Mouse (Mus musculus): ENCODE data around the gene Ppie. TPM values are rescaled to one million over a fixed set of nuclear protein-coding genes. Genes with fewer than 3 reads are reported as not detected.
"Not testable (repeated sequence)": the region's sequence is repeated elsewhere in the genome, so short reads cannot be mapped to it uniquely, and the experiment has no call there.

The Ppie gene
- total and polyA plus RNA-seq, 3 experiments: 14.4 to 23.8 (median 23.6) TPM

- Histone ChIP-seq H3K79me2 (replicated peaks; ENCODE audit: control insufficient read depth, insufficient read depth, low read length) (no peaks in the 10 kb centered on the region), H3K27ac (no peak overlapping the region), H3K4me3 (no peak overlapping the region), H3K9ac (ENCODE audit: low read depth, low read length) (no peak overlapping the region), H3K4me1 (ENCODE audit: control insufficient read depth, insufficient read depth, low read length) (no peaks in the 10 kb centered on the region), H3K36me3 (ENCODE audit: control insufficient read depth, insufficient read depth, low read length) (no peaks in the 10 kb centered on the region), H3K27me3 (ENCODE audit: control insufficient read depth, insufficient read depth, low read length) (no peaks in the 10 kb centered on the region)
- intact Hi-C loops (cut with DNase I): no loop called here
- 43% methylated on average over 15 of the region's 15 CpGs for WGBS
- no peak for TF ChIP-seq POLR2A (IDR thresholded peaks at IDR 0.05; ENCODE audit: insufficient read depth, low read depth, low read length)
- 0 out of 2 replicates have a peak, but pooled peaks have one; percentile 22 for TF ChIP-seq CTCF (IDR thresholded peaks at IDR 0.05)
- no peak for DNase-seq
Observed at GRCm38 (mm10) chr4:123164157-123164556, 24.4 kb upstream of the Ppie start.

- intact Hi-C loops (cut with DNase I): no loop called here
- no peak overlapping the region for H3K9ac ChIP-seq (ENCODE audit: low read depth, low read length)
- no peak for DNase-seq
- no peak overlapping the region for H3K4me3 ChIP-seq
- no peak for TF ChIP-seq POLR2A (IDR thresholded peaks at IDR 0.05; ENCODE audit: insufficient read depth, low read depth, low read length)
- TF ChIP-seq EP300 (IDR thresholded peaks at IDR 0.05; ENCODE audit: insufficient read depth, low read depth, low read length): no peak
- no peak for TF ChIP-seq CTCF (IDR thresholded peaks at IDR 0.05)
- no peaks in the 10 kb centered on the region for H3K79me2 ChIP-seq (replicated peaks; ENCODE audit: control insufficient read depth, insufficient read depth, low read length)
- 15% methylated on average over 15 of the region's 15 CpGs for WGBS
- H3K36me3 ChIP-seq (ENCODE audit: control insufficient read depth, insufficient read depth, low read length): no peaks in the 10 kb centered on the region
- no peaks in the 10 kb centered on the region for H3K27me3 ChIP-seq (ENCODE audit: control insufficient read depth, insufficient read depth, low read length)
- H3K4me1 ChIP-seq (ENCODE audit: control insufficient read depth, insufficient read depth, low read length): no peaks in the 10 kb centered on the region
- no peak overlapping the region for H3K27ac ChIP-seq
Observed at GRCm38 (mm10) chr4:123162305-123162917, 22.7 kb upstream of the Ppie start.

GRCm38 (mm10) chr4:123161251-123161650, 21.5 kb upstream of the Ppie start:
- H3K27me3 ChIP-seq (ENCODE audit: control insufficient read depth, insufficient read depth, low read length); intact Hi-C loops (cut with DNase I); H3K4me3 ChIP-seq; H3K36me3 ChIP-seq (ENCODE audit: control insufficient read depth, insufficient read depth, low read length); H3K9ac ChIP-seq (ENCODE audit: low read depth, low read length); H3K27ac ChIP-seq; DNase-seq; H3K79me2 ChIP-seq (replicated peaks; ENCODE audit: control insufficient read depth, insufficient read depth, low read length); H3K4me1 ChIP-seq (ENCODE audit: control insufficient read depth, insufficient read depth, low read length): not testable (repeated sequence)
- WGBS: 80% methylated on average over 3 of the region's 3 CpGs

GRCm38 (mm10) chr4:123160571-123160970, 20.8 kb upstream of the Ppie start:
- Histone ChIP-seq H3K9ac (ENCODE audit: low read depth, low read length) (no peak overlapping the region), H3K4me1 (ENCODE audit: control insufficient read depth, insufficient read depth, low read length) (no peaks in the 10 kb centered on the region), H3K4me3 (no peak overlapping the region), H3K79me2 (replicated peaks; ENCODE audit: control insufficient read depth, insufficient read depth, low read length) (no peaks in the 10 kb centered on the region), H3K27ac (no peak overlapping the region), H3K36me3 (ENCODE audit: control insufficient read depth, insufficient read depth, low read length) (no peaks in the 10 kb centered on the region), H3K27me3 (ENCODE audit: control insufficient read depth, insufficient read depth, low read length) (no peaks in the 10 kb centered on the region)
- DNase-seq: no peak
- intact Hi-C loops (cut with DNase I): no loop called here
- no peak for TF ChIP-seq POLR2A (IDR thresholded peaks at IDR 0.05; ENCODE audit: insufficient read depth, low read depth, low read length)
- no peak for TF ChIP-seq CTCF (IDR thresholded peaks at IDR 0.05)
- TF ChIP-seq EP300 (IDR thresholded peaks at IDR 0.05; ENCODE audit: insufficient read depth, low read depth, low read length): no peak
- 74% methylated on average over 6 of the region's 6 CpGs for WGBS

- no peaks in the 10 kb centered on the region for H3K36me3 ChIP-seq (ENCODE audit: control insufficient read depth, insufficient read depth, low read length)
- no peaks in the 10 kb centered on the region for H3K27me3 ChIP-seq (ENCODE audit: control insufficient read depth, insufficient read depth, low read length)
- intact Hi-C loops (cut with DNase I): loop anchor here (1.0 to 5.0 kb wide), 3 partner anchors 44 to 96 kb away; no protein-coding TSS in a partner anchor
- no peak overlapping the region for H3K4me3 ChIP-seq
- no peak overlapping the region for H3K27ac ChIP-seq
- H3K79me2 ChIP-seq (replicated peaks; ENCODE audit: control insufficient read depth, insufficient read depth, low read length): no peaks in the 10 kb centered on the region
- DNase-seq: no peak
- H3K4me1 ChIP-seq (ENCODE audit: control insufficient read depth, insufficient read depth, low read length): no peaks in the 10 kb centered on the region
- no peak for TF ChIP-seq POLR2A (IDR thresholded peaks at IDR 0.05; ENCODE audit: insufficient read depth, low read depth, low read length)
- no peak for TF ChIP-seq EP300 (IDR thresholded peaks at IDR 0.05; ENCODE audit: insufficient read depth, low read depth, low read length)
- TF ChIP-seq CTCF (IDR thresholded peaks at IDR 0.05): no peak
- no peak overlapping the region for H3K9ac ChIP-seq (ENCODE audit: low read depth, low read length)
Observed at GRCm38 (mm10) chr4:123155840-123156239, 16.1 kb upstream of the Ppie start.

GRCm38 (mm10) chr4:123155427-123155826, 15.7 kb upstream of the Ppie start:
- H3K36me3 ChIP-seq (ENCODE audit: control insufficient read depth, insufficient read depth, low read length): no peaks in the 10 kb centered on the region
- no peak overlapping the region for H3K9ac ChIP-seq (ENCODE audit: low read depth, low read length)
- H3K27ac ChIP-seq: no peak overlapping the region
- intact Hi-C loops (cut with DNase I): loop anchor here (1.0 to 5.0 kb wide), 3 partner anchors 45 to 97 kb away; no protein-coding TSS in a partner anchor
- no peaks in the 10 kb centered on the region for H3K4me1 ChIP-seq (ENCODE audit: control insufficient read depth, insufficient read depth, low read length)
- 40% methylated on average over 2 of the region's 2 CpGs for WGBS
- no peaks in the 10 kb centered on the region for H3K79me2 ChIP-seq (replicated peaks; ENCODE audit: control insufficient read depth, insufficient read depth, low read length)
- TF ChIP-seq CTCF (IDR thresholded peaks at IDR 0.05) (no peak), EP300 (IDR thresholded peaks at IDR 0.05; ENCODE audit: insufficient read depth, low read depth, low read length) (no peak), POLR2A (IDR thresholded peaks at IDR 0.05; ENCODE audit: insufficient read depth, low read depth, low read length) (no peak)
- no peak overlapping the region for H3K4me3 ChIP-seq
- DNase-seq: no peak
- H3K27me3 ChIP-seq (ENCODE audit: control insufficient read depth, insufficient read depth, low read length): no peaks in the 10 kb centered on the region
